Mouse (Mus musculus) midbrain, embryonic 11.5 days (tissue): ENCODE measurements at regions not wholly inside any gene's neighbourhood (a gene's known extent, or its start where the extent isn't known, plus 50 kb on each side); places are given as distances from the start of the nearest gene placed in this dataset.

Experiments
- ATAC-seq: fragments of 200-750 bp; cut with Nextera tagmentation; 2 replicates; pipeline ENCODE4 v1.8.0; 2017; ENCODE audit warnings: moderate TSS enrichment, moderate library complexity; ENCODE audit not compliant: low FRiP score
- DNase-seq: peaks from one replicate; pipeline ENCODE4 v3.0.0; 2015; ENCODE audit warnings: low spot score; ENCODE audit errors: missing footprints
- H3K27ac ChIP-seq: fragments of 300-500 bp; sonication (generic); 2 replicates; pipeline ENCODE4 v1.5.1; 2014; ENCODE audit warnings: low read depth, low read length
- H3K27me3 ChIP-seq: fragments of 300-500 bp; sonication (generic); 2 replicates; pipeline ENCODE4 v1.6.1; 2014; ENCODE audit warnings: mild to moderate bottlenecking, low read length, moderate library complexity, mixed read lengths; ENCODE audit not compliant: control insufficient read depth, insufficient read depth
- H3K36me3 ChIP-seq: fragments of 300-500 bp; sonication (generic); 2 replicates; pipeline ENCODE4 v1.6.1; 2014; ENCODE audit warnings: mild to moderate bottlenecking, low read length, moderate library complexity, mixed read lengths; ENCODE audit not compliant: control insufficient read depth, insufficient read depth
- H3K4me1 ChIP-seq: fragments of 300-500 bp; sonication (generic); 2 replicates; pipeline ENCODE4 v1.6.1; 2014; ENCODE audit warnings: low read length; ENCODE audit not compliant: control insufficient read depth, insufficient read depth
- H3K4me2 ChIP-seq: fragments of 300-500 bp; sonication (generic); 2 replicates; pipeline ENCODE4 v1.6.1; 2014; ENCODE audit warnings: mild to moderate bottlenecking, moderate library complexity
- H3K4me3 ChIP-seq: fragments of 300-500 bp; sonication (generic); 2 replicates; pipeline ENCODE4 v1.5.1; 2014; ENCODE audit warnings: low read depth, low read length
- H3K9ac ChIP-seq: fragments of 300-500 bp; sonication (generic); 2 replicates; pipeline ENCODE4 v1.6.1; 2014; ENCODE audit warnings: low read length
- H3K9me3 ChIP-seq: fragments of 300-500 bp; sonication (generic); 2 replicates; pipeline ENCODE4 v1.6.1; 2016; ENCODE audit warnings: low read length; ENCODE audit not compliant: control insufficient read depth
- WGBS: fragments of 180-500 bp; shearing (Covaris S2); extraction: QIAGEN DNeasy Blood & Tissue Kit; methylation state at CpG from one replicate; pipeline ENCODE4 v1.1.7; 2014; 5-methylcytosine and 5-hydroxymethylcytosine counted together

GRCm38 (mm10) chr1:35242849-35243248, 393.1 kb downstream of the Plekhb2 start:
- Histone ChIP-seq H3K36me3 (no peaks in the 10 kb centered on the region), H3K4me2 (no peak overlapping the region), H3K4me3 (no peak overlapping the region), H3K4me1 (peaks cover 5% of the 10 kb centered on the region; the same call in 1 of the 2 replicates), H3K9me3 (no peaks in the 10 kb centered on the region), H3K9ac (no peak overlapping the region), H3K27me3 (no peaks in the 10 kb centered on the region), H3K27ac (no peak overlapping the region)
- no peak for DNase-seq
- ATAC-seq, result no peak
- 70% methylated on average over 6 of the region's 6 CpGs for WGBS

DNA sequence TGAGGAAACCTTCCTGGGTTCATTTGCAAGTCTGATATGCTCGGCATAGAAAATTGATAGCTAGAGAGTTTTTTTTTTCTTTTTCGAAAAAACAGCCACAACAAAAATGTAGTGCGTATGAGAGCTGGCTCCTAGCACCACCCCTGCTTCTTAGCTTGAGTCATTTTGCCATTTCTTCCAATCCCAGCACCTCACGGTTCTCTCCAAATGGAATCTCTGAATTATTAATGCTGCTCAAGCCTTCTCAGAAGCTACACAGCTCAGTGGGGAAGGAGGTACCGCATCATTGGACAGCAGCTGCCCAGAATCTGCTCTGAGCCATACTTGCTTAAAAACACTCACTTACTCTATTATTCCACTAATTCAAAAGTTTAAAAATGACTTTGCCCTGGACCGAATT, 393.6 kb downstream of the Plekhb2 start:
- DNase-seq (no peak), ATAC-seq (no peak; the same call in 1 of the 2 replicates)
- WGBS, result 61% methylated on average over 6 of the region's 6 CpGs
- Histone ChIP-seq H3K9me3 (no peaks in the 10 kb centered on the region), H3K36me3 (no peaks in the 10 kb centered on the region), H3K9ac (no peak overlapping the region), H3K4me3 (no peak overlapping the region), H3K4me1 (peaks cover 5% of the 10 kb centered on the region; the same call in 1 of the 2 replicates), H3K27ac (no peak overlapping the region), H3K4me2 (no peak overlapping the region), H3K27me3 (no peaks in the 10 kb centered on the region)

DNA sequence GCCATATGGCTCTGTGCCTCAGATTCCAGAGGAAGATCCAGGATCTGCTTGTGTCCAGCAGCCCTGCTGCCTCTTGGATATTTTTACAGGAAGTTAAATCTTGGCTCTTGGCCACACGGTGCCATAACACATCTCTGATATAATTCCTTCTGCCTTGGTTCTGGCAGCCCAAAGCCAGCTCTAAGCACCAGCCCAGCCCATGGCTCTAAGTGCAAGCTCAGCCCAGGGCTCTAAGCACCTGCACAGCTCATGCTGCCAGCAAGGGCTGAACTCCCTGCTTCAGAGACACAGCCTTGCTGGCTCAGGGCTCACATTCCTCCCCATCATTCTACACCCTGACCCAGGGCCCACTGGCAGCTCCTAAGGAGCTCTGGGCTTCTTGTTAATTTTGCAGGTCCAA, 415.3 kb downstream of the Plekhb2 start:
- Histone ChIP-seq H3K4me2 (no peak overlapping the region), H3K27ac (no peak overlapping the region), H3K36me3 (no peaks in the 10 kb centered on the region), H3K27me3 (no peaks in the 10 kb centered on the region), H3K9me3 (no peaks in the 10 kb centered on the region), H3K4me3 (no peak overlapping the region), H3K4me1 (no peaks in the 10 kb centered on the region), H3K9ac (no peak overlapping the region)
- DNase-seq, result no peak
- WGBS, result 100% methylated on average over 1 of the region's 1 CpGs
- no peak for ATAC-seq

DNA sequence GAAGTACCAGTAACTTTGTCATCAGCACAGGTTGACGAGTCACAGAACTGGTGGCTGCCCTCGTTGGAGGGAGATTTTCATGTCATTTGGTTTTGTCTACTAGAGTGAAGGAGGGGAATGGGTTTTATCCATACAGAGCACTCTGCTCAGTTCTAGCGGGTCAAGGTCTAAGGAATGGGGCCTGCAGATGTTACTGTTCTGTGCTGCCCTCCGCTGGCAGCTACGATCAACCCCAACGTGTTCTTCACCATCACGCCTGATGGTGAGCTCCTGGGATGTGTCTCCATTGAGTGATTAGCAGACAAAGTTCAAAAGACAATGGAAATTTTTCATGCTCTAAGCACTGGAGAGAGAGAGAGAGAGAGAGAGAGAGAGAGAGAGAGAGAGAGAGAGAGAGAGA, 416.9 kb downstream of the Plekhb2 start:
- no peak overlapping the region for H3K9ac ChIP-seq
- H3K9me3 ChIP-seq, result no peaks in the 10 kb centered on the region
- WGBS, result 58% methylated on average over 7 of the region's 7 CpGs
- no peak for ATAC-seq
- H3K27me3 ChIP-seq, result no peaks in the 10 kb centered on the region
- no peak overlapping the region for H3K4me2 ChIP-seq
- H3K27ac ChIP-seq, result no peak overlapping the region
- H3K36me3 ChIP-seq, result no peaks in the 10 kb centered on the region
- H3K4me1 ChIP-seq, result no peaks in the 10 kb centered on the region
- no peak overlapping the region for H3K4me3 ChIP-seq
- no peak for DNase-seq

- H3K4me2 ChIP-seq, result no peak overlapping the region
- 72% methylated on average over 7 of the region's 7 CpGs for WGBS
- DNase-seq (no peak), ATAC-seq (no peak)
- H3K27ac ChIP-seq, result no peak overlapping the region
- H3K9me3 ChIP-seq, result no peaks in the 10 kb centered on the region
- H3K36me3 ChIP-seq, result no peaks in the 10 kb centered on the region
- no peaks in the 10 kb centered on the region for H3K27me3 ChIP-seq
- H3K9ac ChIP-seq, result no peak overlapping the region
- H3K4me1 ChIP-seq, result no peaks in the 10 kb centered on the region
- H3K4me3 ChIP-seq, result no peak overlapping the region
Measured at GRCm38 (mm10) chr1:35267883-35268282, 418.1 kb downstream of the Plekhb2 start.

GRCm38 (mm10) chr1:35274978-35275377, 425.2 kb downstream of the Plekhb2 start:
- 96% methylated on average over 8 of the region's 8 CpGs for WGBS
- ATAC-seq, result no peak

More at GRCm38 (mm10) chr1:35274978-35275377, 425.2 kb downstream of the Plekhb2 start:
- Histone ChIP-seq H3K27me3 (no peaks in the 10 kb centered on the region), H3K4me1 (no peaks in the 10 kb centered on the region), H3K9me3 (no peaks in the 10 kb centered on the region), H3K9ac (no peak overlapping the region), H3K4me3 (no peak overlapping the region), H3K36me3 (no peaks in the 10 kb centered on the region), H3K4me2 (no peak overlapping the region), H3K27ac (no peak overlapping the region)
- no peak for DNase-seq
